Mouse (Mus musculus) embryonic fibroblast, embryonic 13.5 days (primary cell): ENCODE data around the gene Plekhf1.

ENCODE experiments used
- CTCF ChIP-seq: IDR thresholded peaks from 2 replicates; pipeline ENCODE4 v1.5.1; 2011; ENCODE audit warnings: mild to moderate bottlenecking, control low read depth, low read length, moderate library complexity, borderline replicate concordance; ENCODE audit not compliant: insufficient read depth
- POLR2A ChIP-seq: IDR thresholded peaks from 2 replicates; pipeline ENCODE4 v1.6.1; 2011; ENCODE audit warnings: low read depth, mild to moderate bottlenecking, control low read depth, low read length, moderate library complexity

DNA sequence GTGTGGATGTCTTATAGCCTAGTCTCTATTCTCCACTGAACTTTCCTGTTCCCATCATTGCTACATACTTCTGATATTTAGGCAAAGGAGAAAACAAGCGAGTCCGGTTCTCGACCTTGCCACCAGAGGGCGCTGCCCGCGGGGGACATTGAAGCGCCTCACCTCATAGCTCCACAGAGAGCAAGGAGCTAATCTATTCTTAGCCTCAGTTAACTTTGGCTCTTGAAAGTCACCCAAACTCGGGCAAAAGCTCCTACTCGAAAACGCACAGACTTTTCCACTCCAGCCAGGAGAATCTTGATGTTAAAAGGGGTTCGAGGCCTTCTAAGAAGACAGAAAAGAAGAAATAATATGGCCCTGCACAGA is 45.2 kb downstream of the Plekhf1 start:
- TF ChIP-seq CTCF (peak; percentile 74), POLR2A (no peak)
